Mouse (Mus musculus) CH12.LX (cell line): ENCODE results near the gene Pbxip1. TPM values are rescaled to one million over a fixed set of nuclear protein-coding genes. Genes with fewer than 3 reads are reported as not detected.

Source experiments
- DNase-seq: peaks from one replicate; pipeline ENCODE4 v3.0.0-alpha.2; 2013; ENCODE audit errors: extremely low read depth
- H3K27ac ChIP-seq: 2 replicates; pipeline ENCODE4 v1.5.1; 2012; ENCODE audit warnings: low read depth, mild to moderate bottlenecking, control low read depth, moderate library complexity; ENCODE audit not compliant: insufficient read depth
- H3K27me3 ChIP-seq: replicated peaks from 2 replicates; pipeline ENCODE3; 2012; ENCODE audit warnings: inconsistent platforms
- H3K36me3 ChIP-seq, 2 experiments: replicated peaks in 1 of 2; 2 replicates each; pipeline versions ENCODE3 to v1.6.1; 2012; ENCODE audit warnings: inconsistent platforms in 1 of 2, low read length in 1 of 2, mild to moderate bottlenecking in 1 of 2, mixed read lengths in 1 of 2, moderate library complexity in 1 of 2; ENCODE audit not compliant: control insufficient read depth in 1 of 2, insufficient read depth in 1 of 2
- H3K4me1 ChIP-seq, 2 experiments: 2 replicates each; pipeline ENCODE4 v1.6.1; 2012; ENCODE audit warnings: inconsistent platforms in 1 of 2, moderate library complexity in 1 of 2; ENCODE audit not compliant: insufficient read depth in 2 of 2, control insufficient read depth in 1 of 2
- H3K4me2 ChIP-seq: 2 replicates; pipeline ENCODE4 v1.6.1; 2012; ENCODE audit warnings: low read depth, mild to moderate bottlenecking, control low read depth; ENCODE audit not compliant: poor library complexity, insufficient read depth, severe bottlenecking
- H3K4me3 ChIP-seq, 3 experiments: fragments of 150-350 bp in 1 of 3; sonication (generic) in 1 of 3; replicated peaks in 1 of 3; 2 replicates each; pipeline versions ENCODE3 to v1.5.1; 2011 to 2012; ENCODE audit warnings: low read depth in 2 of 3, low read length in 2 of 3, mild to moderate bottlenecking in 2 of 3, moderate library complexity in 2 of 3, control low read depth in 1 of 3, improper control_type of control experiment in 1 of 3, inconsistent platforms in 1 of 3, mixed read lengths in 1 of 3; ENCODE audit not compliant: poor library complexity in 1 of 3
- H3K79me2 ChIP-seq: replicated peaks from 2 replicates; pipeline ENCODE4 v1.6.1; 2012; ENCODE audit warnings: mild to moderate bottlenecking, moderate library complexity; ENCODE audit not compliant: control insufficient read depth, poor library complexity, insufficient read depth, severe bottlenecking; ENCODE audit errors: extremely low read depth
- H3K9ac ChIP-seq: 2 replicates; pipeline ENCODE4 v1.6.1; 2012; ENCODE audit warnings: low read depth, mild to moderate bottlenecking, control low read depth, moderate library complexity; ENCODE audit not compliant: insufficient read depth
- H3K9me3 ChIP-seq: replicated peaks from 2 replicates; pipeline ENCODE3; 2012; ENCODE audit warnings: low read length, inconsistent platforms, mixed read lengths
- BHLHE40 ChIP-seq: IDR thresholded peaks from 2 replicates; pipeline ENCODE4 v1.6.1; 2011; ENCODE audit warnings: mild to moderate bottlenecking, low read depth, low read length, improper control_type of control experiment
- CHD1 ChIP-seq: IDR thresholded peaks from 2 replicates; pipeline ENCODE4 v1.6.1; 2012; ENCODE audit warnings: low read depth, low read length, improper control_type of control experiment, inconsistent platforms
- CHD2 ChIP-seq: IDR thresholded peaks from 2 replicates; pipeline ENCODE4 v1.6.1; 2011; ENCODE audit warnings: low read length, improper control_type of control experiment
- CTCF ChIP-seq, 2 experiments: IDR thresholded peaks in 1 of 2; conservative IDR thresholded peaks in 1 of 2; 2 replicates each; pipeline ENCODE4 v1.5.1; 2011 to 2012; ENCODE audit warnings: low read depth in 2 of 2, low read length in 2 of 2, improper control_type of control experiment in 1 of 2, inconsistent platforms in 1 of 2, mild to moderate bottlenecking in 1 of 2, moderate library complexity in 1 of 2
- E2F4 ChIP-seq: IDR thresholded peaks from 2 replicates; pipeline ENCODE4 v1.6.1; 2011; ENCODE audit warnings: low read depth, low read length, improper control_type of control experiment; ENCODE audit not compliant: insufficient replicate concordance
- ELF1 ChIP-seq: IDR thresholded peaks from 2 replicates; pipeline ENCODE4 v1.6.1; 2014; ENCODE audit warnings: low read depth, mild to moderate bottlenecking, inconsistent platforms, low read length, improper control_type of control experiment
- EP300 ChIP-seq: IDR thresholded peaks from 2 replicates; pipeline ENCODE4 v1.6.1; 2011; ENCODE audit warnings: low read length, improper control_type of control experiment
- ETS1 ChIP-seq: conservative IDR thresholded peaks from 2 replicates; pipeline ENCODE4 v1.6.1; 2012; ENCODE audit warnings: low read depth, mild to moderate bottlenecking, inconsistent platforms, low read length, improper control_type of control experiment, moderate library complexity
- GABPA ChIP-seq: IDR thresholded peaks from 2 replicates; pipeline ENCODE4 v1.6.1; 2012; ENCODE audit warnings: low read depth, low read length, improper control_type of control experiment, inconsistent platforms; ENCODE audit not compliant: insufficient replicate concordance
- HCFC1 ChIP-seq: IDR thresholded peaks from 2 replicates; pipeline ENCODE4 v1.6.1; 2012; ENCODE audit warnings: low read depth, mild to moderate bottlenecking, inconsistent platforms, low read length, improper control_type of control experiment
- IRF4 ChIP-seq: IDR thresholded peaks from 2 replicates; pipeline ENCODE4 v1.6.1; 2014; ENCODE audit warnings: low read depth, mild to moderate bottlenecking, inconsistent platforms, low read length, improper control_type of control experiment
- JUN ChIP-seq: IDR thresholded peaks from 2 replicates; pipeline ENCODE4 v1.6.1; 2011; ENCODE audit warnings: low read depth, mild to moderate bottlenecking, low read length, improper control_type of control experiment, moderate library complexity; ENCODE audit not compliant: insufficient read depth
- JUND ChIP-seq: conservative IDR thresholded peaks from 2 replicates; pipeline ENCODE4 v1.6.1; 2011; ENCODE audit warnings: low read depth, low read length, improper control_type of control experiment
- KAT2A ChIP-seq: IDR thresholded peaks from 2 replicates; pipeline ENCODE4 v1.6.1; 2012; ENCODE audit warnings: low read length, improper control_type of control experiment, inconsistent platforms; ENCODE audit not compliant: insufficient replicate concordance
- MAFK ChIP-seq: IDR thresholded peaks from 2 replicates; pipeline ENCODE4 v1.6.1; 2011; ENCODE audit warnings: low read length, improper control_type of control experiment; ENCODE audit not compliant: insufficient replicate concordance
- MAX ChIP-seq: IDR thresholded peaks from 2 replicates; pipeline ENCODE4 v1.6.1; 2011; ENCODE audit warnings: low read length, improper control_type of control experiment
- MAZ ChIP-seq: IDR thresholded peaks from 2 replicates; pipeline ENCODE4 v1.6.1; 2012; ENCODE audit warnings: low read depth, mild to moderate bottlenecking, inconsistent platforms, low read length, improper control_type of control experiment, moderate library complexity
- MEF2A ChIP-seq: IDR thresholded peaks from 2 replicates; pipeline ENCODE4 v1.6.1; 2014; ENCODE audit warnings: low read depth, mild to moderate bottlenecking, inconsistent platforms, low read length, improper control_type of control experiment, borderline replicate concordance
- MXI1 ChIP-seq: IDR thresholded peaks from 2 replicates; pipeline ENCODE4 v1.6.1; 2011; ENCODE audit warnings: mild to moderate bottlenecking, low read depth, low read length, improper control_type of control experiment
- MYC ChIP-seq: IDR thresholded peaks from 2 replicates; pipeline ENCODE4 v1.6.1; 2011; ENCODE audit warnings: low read depth, mild to moderate bottlenecking, improper control_type of control experiment, low read length
- NELFE ChIP-seq: IDR thresholded peaks from 2 replicates; pipeline ENCODE4 v1.6.1; 2011; ENCODE audit warnings: low read depth, low read length, improper control_type of control experiment
- NRF1 ChIP-seq: IDR thresholded peaks from 2 replicates; pipeline ENCODE4 v1.6.1; 2014; ENCODE audit warnings: low read depth, mild to moderate bottlenecking, inconsistent platforms, low read length, improper control_type of control experiment, moderate library complexity
- PAX5 ChIP-seq: IDR thresholded peaks from 2 replicates; pipeline ENCODE4 v1.6.1; 2012; ENCODE audit warnings: low read length, inconsistent platforms, mixed read lengths
- POLR2A ChIP-seq: IDR thresholded peaks from 2 replicates; pipeline ENCODE4 v1.6.1; 2011; ENCODE audit warnings: low read depth, mild to moderate bottlenecking, improper control_type of control experiment, low read length
- POLR2AphosphoS2 ChIP-seq: IDR thresholded peaks from 2 replicates; pipeline ENCODE4 v1.6.1; 2011; ENCODE audit warnings: low read depth, low read length, improper control_type of control experiment
- RAD21 ChIP-seq: IDR thresholded peaks from 2 replicates; pipeline ENCODE4 v1.6.1; 2011; ENCODE audit warnings: low read depth, mild to moderate bottlenecking, low read length, improper control_type of control experiment, moderate library complexity
- RCOR1 ChIP-seq: conservative IDR thresholded peaks from 2 replicates; pipeline ENCODE4 v1.6.1; 2012; ENCODE audit warnings: low read depth, mild to moderate bottlenecking, inconsistent platforms, low read length, improper control_type of control experiment
- SIN3A ChIP-seq: IDR thresholded peaks from 2 replicates; pipeline ENCODE4 v1.6.1; 2012; ENCODE audit warnings: low read length, improper control_type of control experiment, inconsistent platforms
- SMC3 ChIP-seq: IDR thresholded peaks from 2 replicates; pipeline ENCODE4 v1.6.1; 2011; ENCODE audit warnings: low read depth, low read length, improper control_type of control experiment
- TBP ChIP-seq: conservative IDR thresholded peaks from 2 replicates; pipeline ENCODE4 v1.6.1; 2011; ENCODE audit warnings: low read depth, low read length, improper control_type of control experiment
- TCF12 ChIP-seq: IDR thresholded peaks from 2 replicates; pipeline ENCODE4 v1.6.1; 2014; ENCODE audit warnings: low read depth, mild to moderate bottlenecking, inconsistent platforms, low read length, improper control_type of control experiment
- UBTF ChIP-seq: IDR thresholded peaks from 2 replicates; pipeline ENCODE4 v1.6.1; 2012; ENCODE audit warnings: low read depth, mild to moderate bottlenecking, inconsistent platforms, low read length, improper control_type of control experiment, moderate library complexity
- USF1 ChIP-seq: IDR thresholded peaks from 2 replicates; pipeline ENCODE4 v1.6.1; 2014; ENCODE audit warnings: low read depth, mild to moderate bottlenecking, inconsistent platforms, low read length, improper control_type of control experiment
- USF2 ChIP-seq: conservative IDR thresholded peaks from 2 replicates; pipeline ENCODE4 v1.6.1; 2011; ENCODE audit warnings: low read depth, low read length, improper control_type of control experiment
- ZC3H11A ChIP-seq: IDR thresholded peaks from 2 replicates; pipeline ENCODE4 v1.6.1; 2012; ENCODE audit warnings: low read depth, mild to moderate bottlenecking, inconsistent platforms, low read length, improper control_type of control experiment
- ZKSCAN1 ChIP-seq: IDR thresholded peaks from 2 replicates; pipeline ENCODE4 v1.6.1; 2012; ENCODE audit warnings: low read depth, inconsistent platforms, low read length, improper control_type of control experiment, borderline replicate concordance
- ZMIZ1 ChIP-seq: IDR thresholded peaks from 2 replicates; pipeline ENCODE4 v1.6.1; 2012; ENCODE audit warnings: low read depth, mild to moderate bottlenecking, inconsistent platforms, low read length, improper control_type of control experiment
- ZNF384 ChIP-seq: IDR thresholded peaks from 2 replicates; pipeline ENCODE4 v1.6.1; 2012; ENCODE audit warnings: low read depth, low read length, improper control_type of control experiment, inconsistent platforms
- dilution Hi-C: fragments of 300-500 bp; cut with MboI; formaldehyde crosslinking; loops from 2 replicates; pipeline ENCODE4 v1.14.3; 2020; ENCODE audit warnings: low sequenced_read_pairs; ENCODE audit not compliant: extremely low pct_unique_long_range_greater_than_20kb, extremely low pct_ligation_motif_present
- in situ Hi-C: fragments of 300-500 bp; cut with MboI; formaldehyde crosslinking; loops from 3 replicates; pipeline ENCODE4 v1.14.3; 2019; ENCODE audit warnings: low sequenced_read_pairs, low pct_ligation_motif_present, low pct_unique_long_range_greater_than_20kb, mixed read lengths
- polyA plus RNA-seq: library from polyadenylated mRNA; unstranded; fragments of >175 nt; gene quantifications from 2 replicates; pipeline ENCODE4 v1.2.1, GENCODE M21; 2012; ENCODE audit warnings: low read depth; ENCODE audit not compliant: insufficient read length
- total RNA-seq, 2 experiments: library from RNA; depleted of rRNA; stranded (reverse); fragments of 300-350 nt in 1 of 2; fragments of >200 nt in 1 of 2; gene quantifications; 2 replicates each; pipeline ENCODE4 v1.2.3; 2012 to 2014

Pbxip1 gene
- total and polyA plus RNA-seq, 3 experiments = 14.1 to 18.4 (median 17.6) TPM

DNA sequence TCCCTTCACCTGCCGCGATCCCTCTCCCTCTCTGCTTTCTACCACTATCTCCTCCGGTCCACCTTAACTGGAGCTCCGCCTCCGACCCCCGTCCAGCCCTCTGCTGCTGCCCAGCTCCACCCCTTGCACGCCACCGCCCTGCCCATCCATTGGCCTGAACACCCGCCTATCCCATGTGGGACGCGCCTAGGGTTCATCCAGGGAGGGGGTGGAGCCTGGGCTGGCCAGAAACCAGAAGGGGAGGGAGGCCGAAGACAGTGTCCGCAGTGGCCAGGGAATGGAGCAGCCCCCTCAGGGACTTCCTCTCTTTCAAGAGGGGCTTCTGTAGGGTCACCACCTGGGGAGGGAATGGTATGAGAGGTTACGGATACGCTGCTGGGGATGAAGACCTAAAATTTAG lies 42.9 kb upstream of the Pbxip1 start:
- DNase-seq = peak; percentile 96
- peak overlapping the region; percentile 55 for H3K9ac ChIP-seq
- H3K9me3 ChIP-seq = no peaks in the 10 kb centered on the region
- no peaks in the 10 kb centered on the region for H3K27me3 ChIP-seq
- H3K4me3 ChIP-seq = peak overlapping the region; percentile 54 to 81 (median 71)
- peak overlapping the region; percentile 96 for H3K27ac ChIP-seq
- H3K36me3 ChIP-seq = peaks cover 0 to 6% of the 10 kb centered on the region in 2 experiments
- peak overlapping the region; percentile 94 for H3K4me2 ChIP-seq
- H3K79me2 ChIP-seq = peaks cover 9% of the 10 kb centered on the region; the same call in 1 of the 2 replicates
- in situ Hi-C loops (no loop called here), dilution Hi-C loops (no loop called here)
- no peak for TF ChIP-seq E2F4
- TF ChIP-seq ETS1 = no peak
- no peak for TF ChIP-seq MAFK
- TF ChIP-seq ZMIZ1 = peak; percentile 33; the same call in 1 of the 2 replicates
- TF ChIP-seq SMC3 = no peak; the same call in 1 of the 2 replicates
- no peak for TF ChIP-seq TBP
- TF ChIP-seq IRF4 = no peak; the same call in 1 of the 2 replicates
- TF ChIP-seq ELF1 = peak; percentile 39
- TF ChIP-seq USF1 = no peak
- TF ChIP-seq POLR2A = peak; percentile 75
- TF ChIP-seq EP300 = no peak
- TF ChIP-seq CHD1 = no peak
- peak; percentile 66 for TF ChIP-seq MAZ
- TF ChIP-seq ZC3H11A = no peak
- no peak for TF ChIP-seq PAX5
- TF ChIP-seq HCFC1 = 0 out of 2 replicates have a peak, but pooled peaks have one; percentile 44
- TF ChIP-seq RAD21 = no peak
- TF ChIP-seq NRF1 = peak; percentile 29; the same call in 1 of the 2 replicates
- no peak for TF ChIP-seq CTCF (conservative IDR thresholded peaks at IDR 0.05 in 1 of 2, IDR thresholded peaks at IDR 0.05 in 1 of 2; ENCODE audit: low read depth in 2 of 2, low read length in 2 of 2)
- TF ChIP-seq USF2 = no peak
- no peak for TF ChIP-seq ZKSCAN1
- TF ChIP-seq POLR2AphosphoS2 = no peak
- TF ChIP-seq UBTF = no peak
- no peak for TF ChIP-seq RCOR1
- TF ChIP-seq MYC = no peak
- TF ChIP-seq BHLHE40 = peak; percentile 83
- 0 out of 2 replicates have a peak, but pooled peaks have one; percentile 8 for TF ChIP-seq MAX
- TF ChIP-seq JUND = no peak
- TF ChIP-seq TCF12 = peak; percentile 61; the same call in 1 of the 2 replicates
- peak; percentile 61 for TF ChIP-seq SIN3A
- peak; percentile 31; the same call in 1 of the 2 replicates for TF ChIP-seq NELFE
- TF ChIP-seq KAT2A = no peak
- TF ChIP-seq MXI1 = 0 out of 2 replicates have a peak, but pooled peaks have one; percentile 32
- TF ChIP-seq CHD2 = peak; percentile 68; the same call in 1 of the 2 replicates
- no peak for TF ChIP-seq GABPA
- no peak for TF ChIP-seq ZNF384
- 0 out of 2 replicates have a peak, but pooled peaks have one; percentile 32 for TF ChIP-seq MEF2A
- TF ChIP-seq JUN = no peak
- H3K4me1 ChIP-seq = peaks cover under 1 to 46% of the 10 kb centered on the region in 2 experiments; a peak in 3 of 4 replicates
